Mouse (Mus musculus): Measurements from ENCODE around the gene E130308A19Rik. TPM values are rescaled to one million over a fixed set of nuclear protein-coding genes. Genes with fewer than 3 reads are reported as not detected.

The E130308A19Rik gene
- polyA plus RNA-seq (2017; shearing (Covaris generic)) = 6.1 TPM

DNA sequence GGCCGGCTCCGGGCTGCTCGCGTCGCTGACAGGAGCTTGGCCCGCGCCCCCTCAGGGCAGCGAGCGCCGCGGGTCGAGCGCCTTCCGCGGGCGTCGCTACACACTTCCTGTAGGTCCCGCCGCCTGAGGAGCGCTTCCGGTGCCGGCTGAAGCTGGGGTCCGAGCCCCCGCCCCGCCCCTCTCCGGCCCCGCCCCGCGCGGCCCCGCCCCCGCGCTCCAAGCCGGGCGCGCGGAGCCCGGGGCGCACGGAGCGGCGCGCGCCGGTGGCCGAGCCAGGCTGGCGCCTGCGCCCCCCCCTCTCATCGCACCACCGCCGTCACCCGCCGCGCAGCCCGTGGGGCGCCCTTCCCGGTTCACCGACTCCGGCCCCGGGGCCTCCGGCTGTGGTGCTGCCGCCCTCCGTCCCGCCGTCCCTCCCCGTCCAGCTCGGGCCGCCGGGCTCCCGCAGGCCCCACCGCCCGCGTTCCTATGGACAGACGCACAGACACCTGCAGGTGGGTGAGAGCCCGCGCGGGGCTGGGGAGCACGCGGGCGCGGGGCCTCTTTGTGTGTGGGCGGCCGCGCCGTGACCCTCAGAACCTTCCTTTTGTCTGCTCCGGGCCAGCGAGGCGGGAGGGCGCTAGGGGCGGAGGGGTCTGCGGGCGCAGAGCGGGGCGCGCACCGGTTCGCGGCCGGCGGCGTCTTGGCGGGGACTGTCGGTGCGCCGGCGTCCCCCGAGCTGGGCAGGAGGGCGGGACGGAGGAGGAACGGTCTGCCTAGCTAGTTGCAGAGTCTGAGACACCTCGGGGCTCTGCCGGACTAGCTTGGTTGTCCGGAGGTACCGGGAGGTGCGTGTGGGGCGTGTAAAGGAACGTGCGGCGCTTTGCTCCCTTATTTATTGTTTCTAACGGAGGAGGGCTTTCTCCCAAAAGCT lies at the start of gene E130308A19Rik:
Gene E130308A19Rik (plus strand): TSS at position 214 of the 913 bp plus-strand sequence.

DNA sequence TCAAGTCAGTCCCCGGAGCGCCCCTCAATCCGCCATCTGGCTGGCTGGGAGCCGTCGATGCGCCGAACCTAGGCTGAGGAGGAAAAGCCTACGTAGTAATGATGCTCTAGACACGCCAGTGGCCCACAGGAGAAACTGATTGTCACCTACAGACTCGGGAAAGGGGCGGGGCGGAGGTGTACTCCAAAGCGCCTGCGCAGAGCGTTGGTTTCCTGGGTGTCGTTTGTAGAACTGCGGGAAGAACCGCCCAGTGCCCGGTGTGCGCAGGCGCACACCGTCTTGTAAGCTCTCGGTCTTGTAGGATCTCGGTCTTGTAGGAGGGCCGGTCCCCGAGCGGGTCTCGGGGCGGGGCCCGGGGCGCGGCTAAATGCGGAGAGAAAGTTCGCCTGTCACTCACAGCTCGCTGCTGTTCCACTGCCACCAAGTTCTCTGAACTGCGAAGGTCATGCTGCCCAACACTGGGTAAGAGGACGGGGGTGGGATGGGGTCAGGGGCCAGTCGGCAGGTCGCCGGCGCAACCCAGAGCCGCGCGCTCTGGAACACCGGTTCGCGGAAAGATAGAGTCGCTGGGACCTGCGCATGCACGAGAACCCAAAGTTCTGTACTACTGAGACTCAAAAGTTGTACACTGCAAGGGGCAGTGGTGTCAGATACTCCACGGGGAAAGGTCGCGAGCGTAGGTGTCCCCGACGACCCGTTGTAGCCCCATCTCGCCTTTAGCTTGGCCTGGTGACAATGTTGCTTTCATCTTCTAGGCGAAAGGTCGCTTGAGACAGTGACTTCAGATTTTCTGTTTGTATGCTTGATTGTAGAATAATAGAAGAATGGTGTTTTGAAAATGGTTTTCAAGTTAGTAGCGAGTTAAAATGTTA lies 44.5 kb upstream of the E130308A19Rik start, which contains the start of gene Hsdl2:
Gene Hsdl2 (plus strand): TSS at position 250 of the 872 bp plus-strand sequence.

DNA sequence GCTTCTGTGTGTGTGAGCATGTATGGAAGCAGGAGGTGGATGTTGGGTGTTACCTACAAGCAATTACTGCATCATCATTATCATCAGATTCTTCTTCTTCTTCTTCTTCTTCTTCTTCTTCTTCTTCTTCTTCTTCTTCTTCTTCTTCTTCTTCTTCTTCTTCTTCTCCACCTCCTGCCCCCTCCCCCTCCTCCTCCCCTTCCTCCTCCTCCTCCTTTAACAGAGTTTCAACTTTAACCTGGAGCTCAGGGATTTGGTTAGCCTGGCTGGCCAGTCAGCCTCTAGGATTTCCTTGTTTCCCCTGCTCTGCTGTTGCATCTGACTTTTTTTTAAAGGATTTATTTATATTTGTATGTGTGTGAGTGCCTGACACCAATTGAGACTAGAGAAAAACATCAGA lies 175.5 kb downstream of the E130308A19Rik start, which contains the start of gene Inip:
Gene Inip (minus strand): TSS at position 101 of the 400 bp plus-strand sequence.

DNA sequence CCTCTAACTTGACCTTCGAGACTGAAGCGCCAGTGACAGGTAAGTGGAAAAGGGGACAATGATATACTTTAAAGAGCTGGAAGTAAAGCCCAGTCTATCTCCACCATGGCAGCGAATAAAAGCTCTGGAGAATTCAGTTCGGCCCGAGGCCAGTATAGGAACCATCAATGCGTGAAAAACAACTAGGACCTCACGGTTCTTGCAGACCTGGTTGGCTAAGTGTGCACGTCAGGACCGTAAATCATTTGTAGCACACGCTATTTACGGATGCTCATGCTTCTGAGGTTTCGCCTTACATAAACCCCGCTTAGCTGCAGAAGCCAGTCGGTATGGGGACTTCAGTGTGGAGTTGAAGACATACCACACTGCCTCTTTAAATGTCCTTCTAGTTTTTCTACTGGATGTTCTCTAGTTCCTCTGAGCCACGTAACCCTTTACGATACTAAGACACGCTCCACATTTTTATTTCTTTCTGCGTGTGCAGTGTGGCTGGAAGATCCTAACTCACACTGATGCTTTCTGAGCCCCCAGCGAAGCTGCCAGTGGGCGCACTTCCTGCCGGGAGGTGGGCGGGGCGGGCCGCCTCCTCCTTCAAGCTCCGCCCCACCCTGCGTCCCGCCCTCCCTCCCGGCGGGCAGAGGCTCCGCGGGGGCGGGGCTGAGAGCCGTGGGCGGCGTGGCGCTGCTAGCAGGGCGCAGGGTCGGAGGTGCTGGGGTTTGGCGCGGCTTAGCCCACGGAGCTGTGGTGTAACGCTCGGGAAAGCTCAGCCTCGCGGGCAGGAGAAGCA lies 179.4 kb downstream of the E130308A19Rik start, which contains the start of gene Snx30:
Gene Snx30 (plus strand): TSS at position 660 of the 787 bp plus-strand sequence.

Other genes starting within 250 kb of the E130308A19Rik start
- gene Susd1, start 187.6 kb upstream of the E130308A19Rik start, polyA plus RNA-seq (2017; shearing (Covaris generic)) = 7.5 TPM
- gene Ptbp3, start 76.8 kb upstream of the E130308A19Rik start, polyA plus RNA-seq (2017; shearing (Covaris generic)) = 171 TPM
- 52.5 TPM for gene Hsdl2, start 44.6 kb upstream of the E130308A19Rik start, polyA plus RNA-seq (2017; shearing (Covaris generic))
- 76.4 TPM for gene Inip, start 175.4 kb downstream of the E130308A19Rik start, polyA plus RNA-seq (2017; shearing (Covaris generic))
- 3.1 TPM for gene Snx30, start 179.6 kb downstream of the E130308A19Rik start, polyA plus RNA-seq (2017; shearing (Covaris generic))